ENCODE assay signal across 8 mouse cellular contexts in the genomic region with DNA sequence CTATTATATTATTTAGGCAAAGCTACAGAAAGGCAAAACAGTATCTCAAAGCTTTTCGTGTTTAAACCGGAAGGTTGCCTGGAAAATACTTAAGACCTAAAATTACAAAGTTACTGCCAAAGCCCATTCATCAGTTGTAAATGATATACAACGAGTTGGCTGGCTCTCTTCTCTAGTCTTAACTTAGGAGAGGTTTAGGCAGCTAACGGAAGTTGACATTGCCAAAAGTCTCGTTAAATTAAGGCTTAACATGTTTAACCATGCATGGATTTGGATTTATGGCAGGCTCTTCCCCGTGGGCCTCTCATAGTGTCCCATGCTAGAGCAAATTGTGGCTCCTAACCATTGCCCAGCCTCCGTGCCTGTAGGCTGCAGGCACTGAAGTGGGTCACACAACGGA. TPM values are rescaled to one million over a fixed set of nuclear protein-coding genes. Genes with fewer than 3 reads are reported as not detected.
DNase-seq lines count a peak whose midpoint lies in the region; ATAC-seq lines count a peak whose summit lies in the region.

No protein-coding gene starts in this region.

- peaks cover 30% of the 10 kb centered on the region for H3K36me3 ChIP-seq in lung, embryonic 15.5 days
- H3K36me3 ChIP-seq in embryonic facial prominence, embryonic 15.5 days = peaks cover 28% of the 10 kb centered on the region
- peaks cover 7% of the 10 kb centered on the region; the same call in 1 of the 2 replicates for H3K36me3 ChIP-seq in limb, embryonic 11.5 days (ENCODE audit: control insufficient read depth, insufficient read depth, low read length)

- no peak for DNase-seq in lung, postnatal 4 days
- peak; percentile 35 for DNase-seq in limb, embryonic 11.5 days (ENCODE audit: low spot score)
- peak; percentile 51 for DNase-seq in retina, embryonic 14.5 days (ENCODE audit: low spot score)
- no peak for DNase-seq in cerebellum, adult 18-20 months
- no peak for DNase-seq in testis, postnatal 10 days (ENCODE audit: low spot score)
- DNase-seq in gastrocnemius, adult 18-20 months (ENCODE audit: low spot score) = no peak

- H3K4me2 ChIP-seq in lung, embryonic 15.5 days = peak overlapping the region; percentile 64
- peak overlapping the region; percentile 66 for H3K4me2 ChIP-seq in embryonic facial prominence, embryonic 15.5 days (replicated peaks)
- peak overlapping the region; percentile 63 for H3K4me2 ChIP-seq in limb, embryonic 11.5 days (ENCODE audit: low read depth, severe bottlenecking)

- no peaks in the 10 kb centered on the region for H3K9me3 ChIP-seq in lung, embryonic 15.5 days
- H3K9me3 ChIP-seq in embryonic facial prominence, embryonic 15.5 days (replicated peaks) = no peaks in the 10 kb centered on the region
- no peaks in the 10 kb centered on the region for H3K9me3 ChIP-seq in limb, embryonic 11.5 days (ENCODE audit: control insufficient read depth, low read length)

- ATAC-seq in lung, embryonic 15.5 days (ENCODE audit: borderline replicate concordance, extremely low read depth, low FRiP score, low TSS enrichment) = no peak
- ATAC-seq in embryonic facial prominence, embryonic 15.5 days (ENCODE audit: insufficient number of reproducible peaks, low FRiP score, low TSS enrichment, low read depth) = no peak
- no peak for ATAC-seq in limb, embryonic 11.5 days (ENCODE audit: insufficient number of reproducible peaks, low FRiP score, low TSS enrichment, low read depth)

- peak overlapping the region; percentile 86 for H3K9ac ChIP-seq in lung, embryonic 15.5 days
- no peak overlapping the region for H3K9ac ChIP-seq in embryonic facial prominence, embryonic 15.5 days
- H3K9ac ChIP-seq in limb, embryonic 11.5 days (ENCODE audit: low read length) = peak overlapping the region; percentile 23; the same call in 1 of the 2 replicates

- H3K4me3 ChIP-seq in lung, embryonic 15.5 days = peak overlapping the region; percentile 96
- peak overlapping the region; percentile 81 for H3K4me3 ChIP-seq in embryonic facial prominence, embryonic 15.5 days (replicated peaks)
- peak overlapping the region; percentile 95 for H3K4me3 ChIP-seq in limb, embryonic 11.5 days (ENCODE audit: low read depth, low read length)

- 3% methylated on average over 8 of the region's 8 CpGs for WGBS in lung, embryonic 15.5 days
- WGBS in embryonic facial prominence, embryonic 15.5 days = 4% methylated on average over 8 of the region's 8 CpGs
- 5% methylated on average over 8 of the region's 8 CpGs for WGBS in limb, embryonic 11.5 days

- no peaks in the 10 kb centered on the region for H3K27me3 ChIP-seq in lung, embryonic 15.5 days
- no peaks in the 10 kb centered on the region for H3K27me3 ChIP-seq in embryonic facial prominence, embryonic 15.5 days
- H3K27me3 ChIP-seq in limb, embryonic 11.5 days (ENCODE audit: control insufficient read depth, insufficient read depth, low read length) = no peaks in the 10 kb centered on the region

- H3K4me1 ChIP-seq in lung, embryonic 15.5 days = peaks cover 9% of the 10 kb centered on the region; the same call in 1 of the 2 replicates
- peaks cover 8% of the 10 kb centered on the region; the same call in 1 of the 2 replicates for H3K4me1 ChIP-seq in embryonic facial prominence, embryonic 15.5 days
- H3K4me1 ChIP-seq in limb, embryonic 11.5 days (ENCODE audit: control insufficient read depth, insufficient read depth, low read length) = peaks cover 2% of the 10 kb centered on the region; the same call in 1 of the 2 replicates

- H3K27ac ChIP-seq in lung, embryonic 15.5 days = peak overlapping the region; percentile 84
- H3K27ac ChIP-seq in embryonic facial prominence, embryonic 15.5 days (replicated peaks) = no peak overlapping the region; the same call in 1 of the 2 replicates
- no peak overlapping the region for H3K27ac ChIP-seq in limb, embryonic 11.5 days (replicated peaks; ENCODE audit: low read depth, low read length)

RNA-seq across cellular contexts. Expression of a gene that starts 1.3 kb away (rescaled TPM):
- 192 and 214 TPM in 2 replicates for polyA plus RNA-seq in lung, embryonic 15.5 days (2015; fragmentation: Nextera tagmentation; extraction: Ambion mirVana)
- polyA plus RNA-seq in embryonic facial prominence, embryonic 15.5 days (2015; fragmentation: Nextera tagmentation; extraction: Ambion mirVana) = 166 and 170 TPM in 2 replicates
- polyA plus RNA-seq in limb, embryonic 11.5 days (2014; fragmentation: Nextera tagmentation; extraction: Ambion mirVana) = 293 and 304 TPM in 2 replicates
- 100 to 1,000 TPM; 113 to 121 TPM for total RNA-seq in gastrocnemius, adult 18-20 months (2021)

Comparison
In these comparisons a context has a peak if more than half of its experiments do, and no peak if none do; other contexts are left out.
1. DNase-seq: peak in limb, embryonic 11.5 days (single experiment) and retina, embryonic 14.5 days (single experiment); none in lung, postnatal 4 days (0 of 2), cerebellum, adult 18-20 months (0 of 2), testis, postnatal 10 days (single experiment) and gastrocnemius, adult 18-20 months (single experiment).
2. Peak in every context shown above with its lines, with median percentiles within 50 percentile points of each other: H3K4me2 ChIP-seq and H3K4me3 ChIP-seq.